Mouse (Mus musculus) cerebellum, postnatal 36 days (tissue): ENCODE measurements around the gene Zfp629.

Experiments used
- DNase-seq, 2 experiments: peaks; one replicate each; pipeline ENCODE4 v3.0.0; 2021 to 2022; ENCODE audit warnings: mixed read lengths in 2 of 2

The Zfp629 gene

GRCm38 (mm10) chr7:127561340-127561858 lies 54.2 kb downstream of the Zfp629 start, which contains the start of gene Tmem265:
TSS of gene Tmem265 (plus strand) at chr7:127561390.
- peak in 1 of 2 experiments; percentile 36 for DNase-seq

DNA sequence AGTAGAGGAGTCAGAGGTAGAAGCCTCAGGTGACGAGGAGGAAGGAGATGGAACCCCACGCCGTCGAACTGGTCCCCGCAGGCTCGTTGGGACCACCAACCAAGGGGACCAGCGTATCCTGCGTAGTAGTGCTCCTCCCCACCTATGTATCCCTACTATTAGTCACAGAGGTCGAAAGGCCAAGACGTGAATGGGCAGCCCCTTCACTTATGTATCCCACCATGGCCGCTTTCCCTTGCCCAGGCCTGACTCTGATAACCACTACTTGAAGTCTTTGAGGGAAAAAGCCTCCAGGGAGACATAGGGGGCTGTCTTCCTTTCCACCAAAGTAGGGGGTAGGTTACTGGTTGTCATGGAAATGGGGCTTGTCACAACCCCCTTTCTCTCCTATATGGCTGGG lies 55.0 kb downstream of the Zfp629 start:
- DNase-seq = no peak
